Mouse (Mus musculus) lung, adult 10 weeks (tissue): ENCODE results near the gene Gm34653. TPM values are rescaled to one million over a fixed set of nuclear protein-coding genes. Genes with fewer than 3 reads are reported as not detected.

Source experiments
- polyA plus RNA-seq: library from polyadenylated mRNA; stranded (reverse); fragments of 350-450 nt; fragmentation: Illumina TruSeq; extraction: RNeasy Lipid Tissue Mini Kit (QIAGEN cat#74804); gene quantifications from one replicate; pipeline ENCODE4 v1.2.3, GENCODE M21; 2014; ENCODE audit warnings: low read depth, low replicate concordance; ENCODE audit not compliant: insufficient read depth

Gene Gm34653
- polyA plus RNA-seq: not detected

GRCm38 (mm10) chr2:34832766-34833457, at the start of gene Gm34653:
Gene Gm34653, plus strand, starts transcription at chr2:34833007.

GRCm38 (mm10) chr2:34799357-34800256, 33.2 kb upstream of the Gm34653 start, which contains the start of gene Rabepk:
Gene Rabepk, minus strand, starts transcription at chr2:34799912.

GRCm38 (mm10) chr2:34825827-34826459, 6.9 kb upstream of the Gm34653 start, which contains the start of gene Fbxw2:
Gene Fbxw2, minus strand, starts transcription at chr2:34826311.

GRCm38 (mm10) chr2:34874271-34874670, 41.5 kb downstream of the Gm34653 start, which contains the start of gene Cutal:
Gene Cutal, plus strand, starts transcription at chr2:34874396.

GRCm38 (mm10) chr2:34874816-34875345, 42.1 kb downstream of the Gm34653 start, which contains the start of gene Psmd5:
Gene Psmd5, minus strand, starts transcription at chr2:34874968.

Other genes with a start within 250 kb of the Gm34653 start
- 17.1 TPM for gene Gapvd1, start 77.8 kb upstream of the Gm34653 start, polyA plus RNA-seq
- 347 TPM for gene Hspa5, start 61.0 kb upstream of the Gm34653 start, polyA plus RNA-seq
- gene Rabepk, start 33.1 kb upstream of the Gm34653 start, polyA plus RNA-seq: 16.4 TPM
- 62.3 TPM for gene Fbxw2, start 6.7 kb upstream of the Gm34653 start, polyA plus RNA-seq
- 8.1 TPM for gene Cutal, start 41.4 kb downstream of the Gm34653 start, polyA plus RNA-seq
- 32.4 TPM for gene Psmd5, start 42.0 kb downstream of the Gm34653 start, polyA plus RNA-seq
- gene Phf19, start 81.0 kb downstream of the Gm34653 start, polyA plus RNA-seq: 0.84 TPM
- 39.9 TPM for gene Traf1, start 128.8 kb downstream of the Gm34653 start, polyA plus RNA-seq
- gene Hc, start 228.4 kb downstream of the Gm34653 start, polyA plus RNA-seq: 164 TPM